Mouse (Mus musculus): Measurements from ENCODE around the gene Mgll.

Mgll gene

DNA sequence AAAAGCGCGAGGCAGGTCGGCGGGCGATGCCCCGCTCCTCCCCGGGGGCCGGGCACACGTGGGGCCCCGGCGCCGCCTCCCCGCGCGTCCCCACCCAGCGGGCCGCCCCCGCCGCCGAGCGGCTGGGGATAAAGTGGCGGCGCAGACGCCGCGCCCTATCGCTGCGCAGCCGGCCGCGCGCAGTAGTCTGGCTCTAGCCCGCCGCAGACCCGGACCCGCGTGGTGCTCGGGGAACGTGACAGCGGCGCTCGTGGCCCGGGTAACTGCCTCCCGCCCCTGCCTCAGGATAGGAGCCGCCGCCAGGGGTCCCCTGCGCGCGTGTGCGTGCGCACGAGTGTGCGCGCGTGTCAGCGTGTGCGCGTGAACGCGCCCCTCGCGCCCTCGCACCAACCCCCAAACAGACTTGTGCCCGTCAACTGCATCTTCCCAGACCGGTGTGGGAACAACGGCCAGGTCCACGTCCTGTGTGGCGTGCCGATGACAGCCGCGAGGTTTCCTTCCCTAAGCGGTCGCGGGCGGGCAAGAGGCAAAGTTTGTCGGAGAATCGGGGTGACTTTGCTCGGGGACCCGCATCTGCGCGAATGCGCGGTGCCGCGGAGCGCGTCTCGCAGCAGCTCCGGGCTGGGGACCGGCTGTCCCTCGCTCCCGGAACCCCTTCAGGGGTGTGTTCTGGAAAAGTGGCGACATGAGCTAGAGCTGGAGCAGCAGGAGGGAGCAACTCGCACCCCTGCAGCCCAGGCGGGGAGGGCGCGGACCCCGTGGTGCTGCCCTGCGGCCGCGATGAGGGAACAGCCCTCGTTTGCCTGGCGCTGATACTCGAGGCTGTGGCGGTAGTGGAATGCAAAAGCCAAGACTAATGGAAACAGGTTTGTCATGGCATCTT lies at the start of gene Mgll:
Gene Mgll (plus strand): TSS at position 100 of the 883 bp plus-strand sequence.
- in situ Hi-C loops (cut with MboI, MseI) = no loop called here

DNA sequence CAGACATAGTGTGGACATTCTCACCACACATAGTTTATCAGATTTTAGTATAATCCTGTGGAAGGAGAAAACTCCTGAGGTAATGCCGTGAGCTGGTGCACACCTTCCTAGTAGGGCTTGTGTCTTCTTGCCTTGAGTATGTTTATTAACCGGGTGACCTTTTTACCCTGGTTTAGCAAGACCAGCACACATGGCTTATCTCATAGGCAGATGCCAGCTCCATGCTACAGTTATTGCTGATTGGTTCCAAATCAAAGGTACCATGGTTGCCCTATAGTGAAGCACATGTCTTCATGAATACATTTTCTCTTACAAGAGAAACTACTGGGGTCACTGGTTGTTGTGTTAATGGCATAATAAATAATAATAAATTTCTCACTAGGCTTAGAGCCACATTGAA lies 48.4 kb upstream of the Mgll start:
- in situ Hi-C loops (cut with MboI, MseI) = no loop called here

DNA sequence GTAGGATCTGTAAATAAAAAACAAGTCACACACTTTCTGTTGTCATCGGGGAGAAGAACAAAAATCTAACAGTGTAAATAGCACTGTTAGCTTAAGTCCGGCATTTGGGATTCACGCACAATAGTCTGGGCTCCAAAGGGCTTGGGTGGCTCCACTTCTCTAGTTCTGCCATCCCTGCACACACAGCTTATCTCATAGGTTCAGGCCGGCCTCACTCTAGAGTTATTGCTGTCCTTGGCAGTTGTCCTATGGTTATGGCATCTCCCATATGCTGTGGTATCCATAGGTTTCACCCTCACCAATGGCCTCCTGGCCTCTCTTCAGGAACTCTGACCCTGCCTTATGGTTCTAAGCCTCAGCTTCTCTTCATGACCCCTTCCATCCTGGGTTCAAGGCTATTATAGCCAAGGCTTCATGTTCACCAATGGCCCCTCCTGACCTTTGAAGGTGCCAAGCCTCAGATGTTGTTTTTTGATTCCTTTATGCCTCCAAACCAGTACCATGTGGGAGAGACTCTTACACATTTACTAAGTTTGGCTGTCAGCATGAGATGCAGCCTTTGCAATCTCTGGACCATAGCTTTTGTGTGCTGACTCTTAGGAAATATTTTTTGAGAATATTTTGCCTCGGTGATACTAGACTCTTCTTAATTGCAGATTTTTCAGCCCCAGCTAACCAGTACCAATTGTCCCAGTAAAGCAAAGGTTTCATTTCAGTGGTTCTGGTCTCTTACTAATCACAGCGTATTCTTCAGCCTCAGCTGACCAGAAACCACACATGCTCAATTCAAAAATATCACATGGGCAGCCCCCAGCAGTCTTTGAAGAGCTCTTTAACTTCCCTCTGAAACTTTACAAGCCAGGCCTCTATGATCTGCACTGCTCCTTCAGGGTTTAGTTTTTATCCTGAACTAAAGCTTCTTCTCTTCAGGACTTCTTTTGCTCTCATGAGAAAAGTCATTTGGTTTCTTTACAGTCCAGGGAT lies 47.2 kb upstream of the Mgll start:
- in situ Hi-C loops (cut with MboI, MseI) = no loop called here

DNA sequence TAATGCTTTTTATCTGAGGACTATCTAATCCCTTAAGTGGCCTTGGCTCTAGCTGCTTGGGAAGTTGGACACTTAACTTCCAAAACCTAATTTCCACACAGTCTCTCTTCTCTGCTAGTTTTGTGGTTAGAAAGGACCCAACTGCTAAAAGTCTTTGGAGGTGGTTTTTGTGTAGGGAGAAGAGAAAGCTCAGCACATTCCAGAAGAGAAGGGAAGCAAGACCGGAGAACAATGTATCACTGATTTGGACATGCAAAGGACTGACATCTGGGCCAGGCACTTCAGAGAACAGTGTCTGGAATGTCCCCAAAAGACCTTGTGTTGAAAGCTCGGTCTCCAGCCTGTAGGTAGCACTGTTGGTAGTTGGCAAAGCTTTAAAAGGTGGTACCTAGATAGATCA lies 46.5 kb upstream of the Mgll start:
- in situ Hi-C loops (cut with MboI, MseI) = no loop called here

DNA sequence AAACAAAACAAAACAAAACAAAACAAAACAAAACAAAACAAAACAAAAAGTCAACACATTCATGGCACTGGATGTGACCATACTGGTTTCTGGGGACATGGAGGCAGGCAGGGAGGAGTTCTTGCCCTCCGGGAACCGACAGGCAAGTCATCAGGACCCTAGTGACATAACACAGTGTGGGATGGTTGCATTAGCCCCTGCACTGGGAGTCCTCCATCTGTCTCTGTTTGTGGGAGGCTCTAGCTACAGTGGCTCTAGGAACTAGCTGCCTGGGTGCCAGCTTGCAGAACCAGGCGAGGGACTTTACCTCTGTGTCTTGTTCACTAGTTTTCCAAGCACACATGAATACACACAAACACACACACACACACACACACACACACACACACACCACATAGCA lies 43.2 kb upstream of the Mgll start:
- in situ Hi-C loops (cut with MboI, MseI) = loop anchor here (10.0 kb wide), 1 partner anchor 444 kb away; no protein-coding TSS in a partner anchor

DNA sequence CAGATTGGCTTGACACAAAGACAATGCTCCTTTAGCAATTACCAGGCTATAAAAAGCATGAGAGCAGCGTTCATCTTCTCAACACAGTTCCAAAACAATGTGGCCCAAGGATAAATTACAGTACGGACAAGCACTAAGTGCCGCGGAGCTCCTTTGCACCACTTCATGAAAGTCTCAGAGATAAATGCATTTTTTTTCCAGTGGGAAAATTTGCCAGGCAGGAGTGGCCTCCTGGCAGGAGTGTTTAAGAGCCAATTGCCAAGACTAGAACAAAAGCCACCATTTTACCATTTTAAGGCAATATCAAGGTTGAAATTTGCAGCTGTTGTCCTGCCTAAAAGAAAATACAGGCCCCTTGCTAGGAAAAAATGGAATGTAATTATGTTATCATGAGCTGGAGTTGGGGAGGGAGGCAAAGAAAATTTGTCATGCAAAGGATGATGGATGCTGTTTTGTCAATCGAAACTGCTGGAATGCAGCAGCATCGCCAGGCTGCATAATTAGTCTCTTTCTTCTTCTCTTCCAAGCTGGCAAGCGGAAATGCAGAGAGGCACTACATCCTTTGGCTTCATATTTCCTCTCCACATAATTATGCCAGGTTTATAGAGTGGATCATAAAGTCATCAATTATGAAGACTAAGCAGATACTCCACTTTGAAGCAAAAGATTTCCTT lies 40.7 kb upstream of the Mgll start:
- in situ Hi-C loops (cut with MboI, MseI) = loop anchor here (10.0 kb wide), 1 partner anchor 441 kb away; no protein-coding TSS in a partner anchor

DNA sequence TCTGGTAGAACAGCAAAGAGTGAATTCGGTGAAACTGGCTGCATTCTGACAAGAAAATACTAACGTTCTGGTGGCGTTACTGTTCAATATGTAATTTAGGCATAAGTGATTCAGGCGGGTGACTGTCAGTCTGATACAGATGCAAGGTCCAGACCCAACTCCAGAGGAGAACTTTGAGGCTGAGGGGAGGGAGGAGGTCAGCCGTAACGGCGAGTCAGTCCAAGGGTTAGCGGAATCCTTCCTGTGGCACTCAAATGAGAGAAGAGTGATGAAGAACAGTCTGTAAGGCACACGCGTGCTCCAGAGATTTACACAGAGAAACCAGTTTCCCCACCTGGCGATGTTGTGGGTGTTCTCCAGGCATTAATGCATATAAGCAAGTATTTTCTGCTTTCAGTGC lies 36.0 kb upstream of the Mgll start:
- in situ Hi-C loops (cut with MboI, MseI) = loop anchor here (10.0 kb wide), 1 partner anchor 437 kb away; no protein-coding TSS in a partner anchor

DNA sequence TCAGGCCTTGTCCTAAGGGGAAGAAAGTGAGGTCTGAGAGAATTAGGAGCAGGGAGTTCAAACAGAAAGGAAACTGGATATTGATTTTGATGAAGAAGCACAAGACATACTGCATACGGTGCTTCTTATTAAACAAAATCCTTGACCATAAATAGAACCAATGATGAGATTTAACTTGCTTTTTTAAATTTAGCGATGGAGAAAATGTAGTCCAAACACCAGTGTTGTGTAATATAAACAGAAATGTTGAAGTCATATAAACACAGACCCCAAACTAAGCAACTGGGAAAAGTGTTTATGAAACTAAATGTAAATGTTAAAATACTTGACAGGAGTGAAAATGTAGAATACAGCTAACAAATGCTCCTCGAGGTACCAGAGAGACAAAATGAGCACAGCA lies 35.5 kb upstream of the Mgll start:
- in situ Hi-C loops (cut with MboI, MseI) = loop anchor here (10.0 kb wide), 1 partner anchor 436 kb away; no protein-coding TSS in a partner anchor

DNA sequence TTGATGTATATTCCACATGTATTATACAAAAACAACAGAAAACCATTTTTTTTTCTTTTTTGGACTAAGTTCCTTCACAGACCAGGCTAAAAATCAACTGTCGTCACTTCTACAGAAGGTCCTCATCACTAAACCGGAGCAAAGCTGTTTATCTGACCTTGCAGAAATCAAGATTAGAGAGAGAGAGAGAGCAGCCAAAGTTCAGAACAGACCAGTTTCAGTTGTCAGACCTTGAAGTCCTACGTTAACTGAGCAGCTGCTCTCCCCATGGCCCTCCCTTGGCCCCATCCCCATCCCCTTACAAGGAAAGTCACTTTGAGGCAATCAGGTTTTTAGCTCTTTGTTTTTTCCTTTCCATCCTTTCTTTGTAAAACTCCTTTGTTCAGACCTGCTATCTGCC lies 34.0 kb upstream of the Mgll start:
- in situ Hi-C loops (cut with MboI, MseI) = no loop called here

DNA sequence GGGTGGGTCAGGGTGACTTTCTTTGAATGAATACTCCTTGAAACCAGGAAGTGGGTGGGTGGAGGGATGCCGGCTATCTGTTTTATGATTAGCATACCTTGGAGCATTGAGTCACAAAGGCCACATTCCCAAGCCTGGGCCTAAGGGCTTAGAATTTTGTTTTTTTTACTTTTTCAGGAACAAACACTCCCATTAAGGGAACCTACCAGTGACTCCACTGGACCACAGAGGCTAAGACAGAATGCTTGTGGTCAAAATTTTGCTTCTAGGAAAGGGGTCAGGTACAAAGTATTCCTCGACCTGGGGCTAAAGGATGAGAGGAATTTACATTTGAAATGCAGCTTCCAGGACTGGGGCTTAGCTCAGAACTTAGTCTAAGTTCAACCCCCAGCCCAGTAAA lies 32.9 kb upstream of the Mgll start:
- in situ Hi-C loops (cut with MboI, MseI) = no loop called here

DNA sequence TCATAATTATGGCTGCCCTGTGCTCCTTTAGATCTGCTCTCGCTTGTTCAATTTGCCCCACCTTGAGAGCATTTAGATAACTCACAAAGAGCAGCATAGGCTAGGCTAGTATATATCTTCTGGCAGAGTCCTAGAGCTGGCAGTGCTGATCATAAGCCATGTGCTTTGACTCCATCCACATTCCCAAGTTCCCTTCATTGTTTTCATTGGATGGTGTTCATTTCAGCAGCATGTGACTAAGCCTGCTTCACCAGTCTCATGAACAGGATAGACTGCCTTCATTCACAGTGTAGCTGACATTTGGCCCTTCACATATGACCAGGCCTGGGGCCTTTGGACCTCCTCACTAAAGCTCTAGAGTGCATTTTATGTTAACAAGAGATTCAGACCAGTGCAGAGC lies 21.3 kb upstream of the Mgll start:
- in situ Hi-C loops (cut with MboI, MseI) = no loop called here

DNA sequence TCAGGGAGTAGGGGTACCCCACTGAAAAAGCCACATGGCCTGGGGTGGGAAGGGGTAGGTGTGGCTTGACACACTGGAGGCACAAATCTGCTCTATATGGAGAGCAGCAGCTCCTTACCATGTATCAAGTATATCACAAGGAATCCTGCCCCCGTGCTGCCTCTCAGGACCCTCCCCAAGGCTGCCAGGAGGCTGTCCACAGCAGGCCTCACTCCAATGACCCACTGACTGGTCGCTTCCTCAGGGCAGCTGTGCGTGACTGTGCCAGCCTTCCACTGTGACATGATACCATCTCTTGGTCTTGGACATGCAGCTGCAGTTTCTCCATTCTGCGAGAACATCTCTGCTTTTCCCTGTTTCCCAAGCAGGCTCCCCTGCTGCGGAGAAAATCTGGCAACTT lies 20.5 kb upstream of the Mgll start:
- in situ Hi-C loops (cut with MboI, MseI) = no loop called here

DNA sequence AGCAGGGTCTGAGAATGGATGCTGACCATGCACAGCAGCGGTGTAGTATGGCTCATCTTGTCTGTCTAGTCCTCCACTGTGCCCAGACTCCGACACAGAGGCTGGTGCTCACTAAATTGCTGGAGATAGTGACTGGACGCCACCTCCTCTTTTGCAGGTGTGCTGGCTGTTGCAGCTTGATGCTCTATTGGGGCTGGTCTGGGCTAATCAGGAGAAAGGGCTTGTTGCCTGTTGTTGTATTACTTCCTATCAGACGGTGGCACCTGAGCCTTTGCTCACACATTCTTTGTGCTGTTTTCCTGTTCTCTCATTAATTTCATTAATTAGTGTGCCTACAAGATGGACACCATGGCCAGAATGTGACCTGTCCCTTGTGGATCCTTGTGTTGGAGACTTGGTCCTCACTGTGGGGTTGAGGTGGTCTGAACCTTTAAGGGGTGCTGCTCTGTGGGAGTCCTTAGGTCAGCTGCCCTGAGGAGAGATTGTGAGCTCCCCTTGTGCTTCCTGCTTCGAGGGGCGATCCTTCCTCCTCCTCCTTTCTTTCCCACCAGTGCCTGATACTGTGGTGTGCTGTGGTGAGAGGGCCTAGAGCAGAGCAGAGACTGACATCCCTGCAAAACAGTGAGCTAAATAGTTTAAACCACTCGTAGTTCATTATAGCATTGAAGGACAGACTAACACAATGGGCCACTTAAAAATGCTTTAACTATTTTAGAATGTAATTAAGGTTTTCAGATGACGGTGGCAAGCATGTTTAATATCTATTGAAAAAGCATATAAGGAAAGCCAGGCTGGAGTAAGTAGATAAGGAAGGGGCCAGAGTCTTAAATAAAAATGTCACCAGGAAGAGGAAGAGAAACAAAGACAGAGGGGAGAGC lies 15.6 kb upstream of the Mgll start:
- in situ Hi-C loops (cut with MboI, MseI) = no loop called here

DNA sequence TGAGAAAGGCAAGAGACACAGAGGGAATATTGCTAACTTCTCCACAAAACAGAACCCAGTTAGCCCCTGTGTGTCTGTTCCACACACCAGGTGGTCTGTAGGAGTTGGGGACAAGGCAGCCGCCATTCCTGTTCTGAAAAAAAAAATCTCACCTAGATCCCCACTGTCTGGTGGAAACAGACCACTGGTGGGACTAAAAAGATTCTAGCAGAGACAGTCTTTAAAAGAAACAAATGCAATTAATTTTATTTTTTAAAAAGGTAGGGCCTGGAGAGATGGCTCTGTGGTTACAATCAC lies 15.0 kb upstream of the Mgll start:
- in situ Hi-C loops (cut with MboI, MseI) = no loop called here

DNA sequence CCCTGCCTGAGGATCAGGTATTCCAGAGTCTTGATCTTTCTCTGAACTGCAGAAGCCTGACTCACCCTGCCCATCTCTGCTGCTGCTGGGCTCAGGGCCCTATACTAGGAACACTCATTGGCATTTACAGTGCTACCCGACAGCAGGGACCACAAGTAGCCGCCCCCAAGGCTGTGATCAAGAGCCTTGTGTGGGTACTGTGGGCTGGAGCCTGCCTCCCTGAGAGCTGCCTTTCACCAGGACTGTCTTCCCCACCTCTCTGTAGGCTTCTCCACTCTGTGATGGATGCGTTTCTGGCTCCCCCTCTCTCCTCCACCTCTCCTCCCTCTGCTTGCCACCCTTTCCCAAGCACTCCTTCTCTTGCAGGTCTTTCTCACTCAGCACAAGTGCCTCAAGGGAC lies 12.9 kb upstream of the Mgll start:
- in situ Hi-C loops (cut with MboI, MseI) = no loop called here

DNA sequence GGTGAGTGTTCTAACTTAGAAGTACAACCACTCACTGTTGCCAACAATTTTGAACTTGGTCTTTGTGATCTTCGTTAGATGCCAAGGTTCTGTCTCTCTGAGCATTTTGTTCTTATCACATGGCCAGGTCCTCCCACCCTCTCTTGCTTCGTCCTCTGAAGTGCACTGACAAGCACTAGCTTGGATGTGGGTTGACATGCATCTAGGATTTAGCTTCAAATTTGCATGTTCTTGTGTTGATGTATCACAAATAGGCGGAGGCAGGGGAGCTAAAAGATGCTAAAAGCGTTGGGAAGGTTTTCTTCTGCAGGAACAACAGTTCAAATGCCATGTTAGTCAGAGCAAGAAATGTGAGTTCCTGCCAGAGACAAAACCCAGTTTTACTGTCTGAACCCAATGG lies 12.1 kb upstream of the Mgll start:
- in situ Hi-C loops (cut with MboI, MseI) = no loop called here

DNA sequence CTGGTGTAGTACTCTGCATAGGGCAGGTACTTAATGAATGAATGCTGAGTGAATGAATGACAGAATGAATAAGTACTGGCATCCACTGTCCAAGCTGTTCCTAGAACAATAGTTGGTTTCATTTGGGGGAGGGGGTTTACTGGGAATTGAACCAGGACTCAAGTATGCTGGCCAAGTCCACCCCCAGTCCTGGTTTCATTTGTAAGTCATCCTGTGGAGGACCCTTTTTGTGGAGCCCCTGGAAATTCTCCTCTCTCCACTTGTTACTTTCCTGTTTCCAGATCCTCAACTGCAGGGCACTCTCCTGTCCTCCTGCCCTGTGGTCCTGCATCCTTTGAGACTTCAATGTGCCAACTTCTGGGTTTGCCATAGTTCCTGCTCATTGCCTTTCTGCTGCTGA lies 10.9 kb upstream of the Mgll start:
- in situ Hi-C loops (cut with MboI, MseI) = no loop called here

DNA sequence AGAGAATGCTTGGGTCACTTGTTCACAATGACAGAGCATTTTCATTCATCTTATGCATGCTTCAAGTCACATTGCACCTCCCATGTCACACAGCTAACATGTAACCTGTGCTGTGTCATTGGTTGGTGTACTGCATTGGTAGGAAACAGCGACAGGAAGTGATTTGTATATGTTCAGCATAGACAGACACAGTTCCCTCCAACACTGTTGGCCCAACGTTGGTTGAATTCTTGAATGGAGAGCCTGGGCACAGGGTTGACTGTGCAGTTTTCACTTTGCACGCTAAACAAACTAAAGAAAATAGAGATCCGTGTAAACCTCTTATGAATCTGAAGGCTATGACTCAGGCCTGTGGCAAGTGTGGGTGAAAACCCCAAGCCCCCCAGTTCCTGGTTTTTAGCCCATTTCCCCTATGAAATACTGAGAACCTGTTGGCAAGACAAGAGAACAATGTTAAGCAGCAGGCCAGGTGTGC lies 10.0 kb upstream of the Mgll start:
- in situ Hi-C loops (cut with MboI, MseI) = no loop called here

DNA sequence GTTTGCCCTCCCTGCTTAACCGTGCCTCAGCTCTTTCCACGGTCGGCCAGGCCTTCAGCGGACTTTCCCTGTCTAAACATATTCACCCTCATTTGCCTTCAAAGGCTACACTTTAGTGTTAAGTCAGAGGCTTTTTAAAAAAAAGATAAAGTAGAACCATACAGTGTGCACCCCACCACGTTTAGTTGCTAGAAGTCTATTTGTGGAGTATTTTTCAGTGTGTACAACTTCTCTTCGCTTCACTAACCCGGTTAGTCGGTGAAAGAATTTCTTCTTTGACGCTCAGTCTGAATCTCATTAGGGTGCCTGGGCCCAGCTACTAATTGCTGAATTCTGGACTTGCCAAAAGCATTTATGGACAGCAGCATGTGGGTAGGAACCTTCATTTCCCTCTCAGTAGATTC lies 8.8 kb upstream of the Mgll start:
- in situ Hi-C loops (cut with MboI, MseI) = no loop called here

DNA sequence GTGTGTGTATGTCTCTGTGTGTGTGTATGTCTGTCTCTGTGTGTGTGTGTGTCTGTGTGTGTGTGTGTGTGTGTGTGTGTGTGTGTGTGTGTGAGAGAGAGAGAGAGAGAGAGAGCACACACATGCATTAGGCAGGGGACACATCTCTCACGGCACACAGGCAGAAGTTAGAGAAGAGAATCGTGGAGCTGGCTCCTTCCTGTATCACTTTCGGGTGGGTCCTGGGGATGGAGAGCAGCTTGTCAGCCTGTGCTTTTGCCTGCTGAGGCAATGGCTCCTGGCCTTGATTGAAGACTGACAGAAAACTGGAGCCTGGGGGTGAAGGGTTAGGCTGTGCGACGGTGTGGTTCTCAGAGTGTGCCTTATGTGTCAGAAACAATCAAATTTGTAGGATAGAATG lies 8.2 kb upstream of the Mgll start:
- in situ Hi-C loops (cut with MboI, MseI) = no loop called here
